Mouse (Mus musculus) thymus, postnatal 25 days (tissue): ENCODE measurements around the gene Elmod1.
"Not testable (repeated sequence)": the region's sequence is repeated elsewhere in the genome, so short reads cannot be mapped to it uniquely, and the experiment has no call there.

ENCODE experiments used
- DNase-seq: peaks from one replicate; pipeline ENCODE4 v3.0.0; 2022

Gene Elmod1

GRCm38 (mm10) chr9:53975122-53975518 lies at the start of gene Elmod1:
Gene Elmod1, minus strand, starts transcription at chr9:53975301.
- DNase-seq: no peak

GRCm38 (mm10) chr9:54022795-54023194 lies 47.7 kb upstream of the Elmod1 start:
- DNase-seq: no peak

DNA sequence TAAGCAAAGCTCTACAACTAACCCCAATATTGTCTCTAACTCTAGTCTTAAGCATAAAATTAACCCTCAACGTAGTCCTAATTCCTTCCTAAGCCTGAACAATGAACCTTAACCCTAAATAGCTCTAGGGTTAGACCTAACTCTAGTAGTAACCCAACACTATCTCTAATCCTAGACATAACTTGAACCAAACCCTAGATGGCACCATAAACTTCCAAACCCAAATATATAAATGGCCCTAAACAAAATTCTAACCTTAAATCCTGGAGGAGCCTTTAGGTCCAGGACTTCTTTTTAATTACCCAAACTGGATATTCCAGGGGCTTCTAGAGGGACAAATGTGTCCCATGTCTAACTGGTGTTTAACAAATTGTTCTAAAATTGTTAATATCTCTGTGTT lies 19.4 kb upstream of the Elmod1 start:
- no peak for DNase-seq

- not testable (repeated sequence) for DNase-seq
These were observed 17.5 kb upstream of the Elmod1 start for GRCm38 (mm10) chr9:53992567-53992966.

DNA sequence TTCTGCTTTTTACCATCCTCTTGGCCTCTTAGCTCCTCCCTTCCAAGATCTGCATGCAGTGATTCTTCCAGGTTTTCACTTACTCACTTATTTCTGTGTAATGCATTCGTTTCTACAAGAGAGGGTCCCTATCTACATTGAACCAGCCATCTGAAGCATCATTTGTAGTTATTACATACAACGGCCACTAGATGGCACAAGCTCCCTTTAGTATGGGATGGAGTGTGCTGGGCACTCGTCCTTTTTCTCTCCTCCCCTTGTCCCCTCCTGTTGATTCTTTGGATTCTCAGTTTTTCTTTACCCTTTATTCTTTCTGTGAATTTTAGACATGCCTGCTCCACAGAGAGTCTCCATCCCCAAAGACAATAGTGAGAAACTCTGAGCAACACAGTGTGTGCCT lies 15.8 kb upstream of the Elmod1 start:
- no peak for DNase-seq

DNA sequence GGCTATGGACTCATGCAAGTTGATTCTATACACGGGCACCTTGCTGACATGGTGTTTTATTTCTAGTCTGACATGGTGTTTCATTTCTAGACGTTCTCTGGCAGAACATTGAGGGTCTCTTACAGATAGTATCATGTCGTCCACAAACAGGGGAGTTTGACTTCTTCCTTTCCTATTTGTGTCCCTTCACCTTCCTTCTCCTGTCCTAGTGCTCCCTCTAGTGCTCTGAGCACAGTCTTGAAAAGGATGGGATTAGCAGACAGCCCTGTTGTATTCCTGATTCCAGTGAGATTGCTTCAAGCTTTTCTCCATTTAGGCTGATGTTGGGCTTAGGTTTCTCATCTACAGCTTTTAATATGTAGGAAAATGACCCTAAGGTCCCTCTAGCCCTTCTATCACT lies 11.9 kb upstream of the Elmod1 start:
- DNase-seq: no peak

DNA sequence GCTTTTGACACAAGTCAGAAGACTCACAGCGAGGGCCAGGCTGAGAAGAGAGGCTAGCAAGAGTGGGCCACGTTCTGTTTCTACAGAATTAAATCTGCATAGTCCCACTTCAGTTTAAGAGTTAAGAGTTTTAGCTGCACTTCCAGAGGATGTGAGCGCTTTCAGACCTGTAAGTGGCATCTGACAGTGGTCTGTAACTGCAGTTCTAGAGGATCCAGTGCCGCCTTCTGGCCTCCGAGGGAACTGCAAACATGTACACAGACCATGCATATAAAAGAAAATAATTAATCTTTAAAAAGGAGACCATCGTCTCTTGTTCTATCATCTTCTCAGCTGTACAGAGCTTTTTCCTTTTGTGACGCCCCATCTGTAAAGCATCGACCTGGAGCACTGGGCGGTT lies 9.8 kb upstream of the Elmod1 start:
- DNase-seq: peak; percentile 30

DNA sequence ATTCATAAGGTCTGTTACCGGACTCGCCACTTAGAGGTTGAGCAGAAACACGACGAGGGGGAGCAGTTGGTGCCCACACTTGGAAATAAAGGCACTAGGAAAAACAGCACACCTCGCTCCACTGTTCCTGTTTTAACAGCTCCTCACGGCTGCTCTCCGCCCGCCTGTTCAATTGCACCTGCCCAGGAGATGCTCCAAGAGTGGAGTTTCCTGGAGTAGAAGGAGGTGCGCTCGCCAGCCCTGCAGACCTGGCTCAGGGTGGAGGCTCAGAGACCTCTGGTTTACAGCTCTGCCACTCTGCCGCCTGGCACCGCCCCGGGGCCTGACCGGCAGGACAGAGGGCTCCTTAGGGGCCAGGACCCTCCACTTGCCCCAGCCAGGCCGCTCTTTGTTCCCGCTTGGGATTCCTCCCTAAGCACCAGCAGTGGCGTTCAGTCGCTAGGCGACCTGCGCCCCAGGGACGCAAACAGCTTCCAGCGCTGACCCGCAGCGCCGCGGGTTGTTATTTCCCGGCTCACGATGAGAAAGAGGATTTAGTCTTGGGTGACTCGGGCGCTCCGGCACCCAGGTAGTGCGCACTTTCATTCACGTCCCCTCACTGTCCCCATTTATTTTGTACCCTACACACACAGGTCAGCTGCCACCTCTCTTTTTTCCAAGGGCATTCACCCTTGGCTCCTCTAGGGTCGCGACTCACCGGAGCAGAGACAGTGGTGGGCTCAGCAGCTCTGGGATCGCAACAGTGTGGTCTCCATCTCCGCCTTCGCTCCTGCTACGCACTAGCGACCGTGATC lies 576 bp downstream of the Elmod1 start:
- no peak for DNase-seq

- no peak for DNase-seq
These were observed 1.2 kb downstream of the Elmod1 start for GRCm38 (mm10) chr9:53973929-53974327.

DNA sequence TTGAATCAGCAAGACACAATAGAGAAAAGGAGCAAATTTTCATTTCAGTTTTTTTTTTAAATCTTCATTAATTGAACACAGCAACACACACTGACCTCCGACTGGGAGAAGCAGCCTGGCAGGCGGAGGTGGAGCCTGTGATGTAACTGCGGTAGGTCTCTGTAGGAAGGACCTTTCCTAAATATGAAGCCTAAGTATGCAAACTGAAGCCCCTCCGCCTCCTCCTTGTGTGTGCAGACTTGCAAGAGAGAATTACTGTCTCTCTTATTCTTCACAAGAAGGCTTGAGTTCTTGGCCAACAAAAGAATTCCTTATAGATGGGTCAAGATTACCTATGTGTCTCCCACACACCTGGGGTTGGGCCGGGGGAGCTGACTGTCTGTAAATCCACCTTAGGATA lies 1.9 kb downstream of the Elmod1 start:
- no peak for DNase-seq

- DNase-seq: no peak
These were observed 2.7 kb downstream of the Elmod1 start for GRCm38 (mm10) chr9:53972358-53972757.

- DNase-seq: no peak
These were observed 7.3 kb downstream of the Elmod1 start for GRCm38 (mm10) chr9:53967610-53968368.

DNA sequence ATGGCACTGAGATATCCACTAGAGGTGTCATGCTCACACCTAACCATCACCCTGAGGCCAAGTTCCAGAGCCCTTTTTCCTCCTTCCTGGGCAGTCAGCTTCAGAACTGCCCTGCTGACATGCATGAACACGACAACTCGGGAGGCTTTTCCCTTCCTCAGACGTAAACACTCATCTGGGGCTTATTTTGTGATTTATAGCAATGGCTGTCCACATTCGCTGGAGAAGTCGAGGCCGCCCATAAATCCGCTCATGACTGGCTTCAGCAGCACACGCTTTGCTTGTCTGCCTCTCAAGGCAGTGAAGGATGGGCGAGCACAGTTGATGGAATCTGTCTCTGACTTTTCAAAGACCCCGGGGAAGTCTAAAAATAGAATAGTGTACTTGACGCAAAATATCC lies 18.1 kb downstream of the Elmod1 start:
- no peak for DNase-seq

GRCm38 (mm10) chr9:53954853-53955252 lies 20.2 kb downstream of the Elmod1 start:
- no peak for DNase-seq

GRCm38 (mm10) chr9:53947463-53947862 lies 27.6 kb downstream of the Elmod1 start:
- DNase-seq: no peak

- DNase-seq: no peak
These were observed 36.5 kb downstream of the Elmod1 start for GRCm38 (mm10) chr9:53938555-53938954.

GRCm38 (mm10) chr9:53934179-53934578 lies 40.9 kb downstream of the Elmod1 start:
- DNase-seq: peak; percentile 2

DNA sequence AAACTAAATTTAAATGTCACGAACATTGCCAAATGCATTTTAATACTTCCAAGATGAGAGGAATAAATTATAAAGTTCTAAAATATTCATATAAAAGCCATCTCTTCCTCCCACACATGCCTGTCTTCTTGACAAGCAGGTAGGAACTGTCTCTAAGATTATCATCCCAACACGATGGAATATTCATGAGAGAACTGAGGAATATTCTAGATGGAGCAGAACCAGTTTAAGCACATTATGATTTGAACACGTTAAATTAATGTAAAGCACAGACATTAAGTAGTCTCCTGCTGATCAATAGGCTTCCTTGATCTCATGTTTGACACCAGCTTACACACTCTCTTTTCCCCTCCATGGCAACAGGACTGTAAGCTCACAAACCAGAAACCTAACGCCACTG lies 41.7 kb downstream of the Elmod1 start:
- no peak for DNase-seq

DNA sequence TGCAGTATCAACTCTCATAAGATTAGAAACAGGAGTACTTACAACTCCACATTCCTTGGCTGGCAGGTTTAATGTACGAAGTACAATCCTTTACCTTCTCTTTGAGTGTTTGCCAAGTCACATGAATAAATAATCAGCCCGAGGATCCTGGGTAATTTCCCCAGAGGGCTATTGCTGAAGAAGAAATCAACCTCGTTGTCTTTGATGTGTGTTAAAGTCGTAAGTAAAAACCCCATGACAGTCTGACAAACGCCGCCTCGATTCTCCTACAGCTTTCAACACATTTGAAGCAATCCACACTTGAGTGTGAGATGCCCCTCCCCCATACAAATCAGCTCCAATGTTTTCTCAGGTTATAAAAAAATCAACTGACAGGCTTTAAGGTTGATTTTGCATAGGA lies 44.2 kb downstream of the Elmod1 start:
- no peak for DNase-seq

DNA sequence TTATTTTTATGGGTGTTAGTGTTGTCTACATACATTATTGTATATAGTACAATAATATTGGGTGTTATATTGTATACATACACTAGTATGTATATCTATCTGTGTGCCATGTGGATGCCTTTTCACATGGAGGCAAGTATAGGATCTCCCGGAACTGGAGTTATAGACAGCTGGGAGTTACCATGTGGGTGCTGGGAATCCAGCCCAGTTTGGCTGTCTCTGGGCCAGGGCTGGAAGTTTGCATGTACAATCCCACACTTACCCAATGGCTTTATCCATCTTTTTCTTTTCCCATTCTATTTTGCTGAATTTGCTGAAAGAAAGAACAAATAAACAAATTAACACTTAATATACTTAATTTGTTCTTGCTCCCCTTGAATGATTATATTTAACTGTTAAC lies 54.0 kb downstream of the Elmod1 start:
- DNase-seq: no peak

DNA sequence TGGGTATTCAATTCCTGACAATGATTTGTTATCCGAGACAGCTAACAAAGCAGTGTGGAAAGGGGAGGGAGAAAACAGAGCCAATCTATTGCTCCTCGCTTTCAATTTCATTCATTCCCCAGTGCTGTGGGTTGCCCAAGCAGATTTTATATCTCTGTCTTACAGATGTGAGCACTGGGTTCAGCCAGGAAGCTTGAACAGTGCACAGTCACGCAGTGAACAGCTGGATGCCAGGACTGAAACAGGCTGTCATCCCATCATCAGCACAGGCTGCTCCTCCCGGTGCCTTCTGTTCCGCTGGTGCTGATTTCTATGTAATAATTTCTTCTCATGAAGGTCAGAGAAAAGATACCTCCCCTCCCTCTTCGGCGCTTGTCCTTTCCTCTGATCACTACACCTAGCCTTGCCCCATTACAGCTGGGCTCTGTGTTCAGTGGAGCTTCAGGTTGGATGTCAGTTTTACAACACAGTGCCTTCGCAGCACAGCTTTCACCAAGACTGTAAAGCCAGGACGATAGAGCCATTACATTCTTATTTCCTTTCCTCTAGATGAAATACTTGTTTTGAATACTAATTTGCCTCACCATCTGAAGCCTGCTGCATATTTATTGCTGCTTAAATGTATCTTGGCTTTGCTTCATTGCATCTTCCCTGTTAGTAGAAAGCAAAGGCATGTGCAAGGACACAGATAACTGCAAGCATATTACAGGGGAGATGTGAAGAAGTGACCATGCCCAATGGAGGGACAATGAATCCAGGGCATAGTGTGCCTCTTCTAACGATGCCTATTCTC lies 59.0 kb downstream of the Elmod1 start:
- no peak for DNase-seq

DNA sequence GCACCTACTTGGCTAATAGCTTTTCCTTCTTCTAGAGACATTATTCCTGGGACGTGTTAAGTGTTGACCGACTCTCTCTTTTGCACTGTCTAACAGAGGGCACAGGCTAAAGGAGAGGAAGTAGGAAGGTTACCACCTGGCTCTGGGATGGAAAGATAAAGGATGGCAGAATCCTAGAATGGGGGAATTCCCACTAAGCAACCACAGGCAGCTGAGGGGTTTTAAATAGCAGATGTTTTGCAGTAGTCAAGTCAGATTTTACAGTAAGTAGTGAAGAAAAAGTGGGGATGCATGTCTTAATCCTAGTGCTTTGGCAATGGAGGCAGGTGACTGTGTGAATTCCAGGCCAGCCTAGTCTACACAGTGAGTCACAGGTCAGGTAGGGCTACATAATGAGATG lies 64.3 kb downstream of the Elmod1 start:
- no peak for DNase-seq

GRCm38 (mm10) chr9:53910331-53910730 lies 64.8 kb downstream of the Elmod1 start:
- no peak for DNase-seq

DNA sequence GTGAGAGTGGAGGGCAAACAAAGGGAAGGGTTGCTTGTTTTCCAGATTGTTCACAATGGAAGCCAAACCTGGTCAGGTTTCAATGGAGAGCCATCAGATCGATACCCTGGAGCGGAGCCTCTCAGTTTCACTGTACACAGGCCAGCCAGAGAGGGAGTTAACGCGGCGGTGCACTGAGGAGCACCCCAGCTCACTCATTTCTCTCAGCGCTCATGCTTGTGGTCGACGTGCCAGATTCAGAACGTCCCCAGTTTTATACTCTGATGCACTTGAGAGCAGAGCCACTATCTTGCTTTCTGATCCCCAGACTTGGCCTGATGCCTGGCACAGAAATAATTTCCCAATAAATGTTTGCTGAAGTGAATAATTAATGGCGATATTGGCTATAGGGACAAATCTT lies 68.3 kb downstream of the Elmod1 start:
- no peak for DNase-seq
